Mouse (Mus musculus): ENCODE measurements around the gene Cog4. TPM values are rescaled to one million over a fixed set of nuclear protein-coding genes. Genes with fewer than 3 reads are reported as not detected.
A peak's percentile ranks its signal among the peaks of the same experiment; 100 is the strongest.

Gene Cog4
- total and polyA plus RNA-seq, 2 experiments from 2014 or later, result 50.9 to 51.0 TPM

GRCm38 (mm10) chr8:110821960-110822359 lies 24.4 kb upstream of the Cog4 start:
- Histone ChIP-seq H3K9me3 (ENCODE audit: low read length) (no peaks in the 10 kb centered on the region), H3K27me3 (ENCODE audit: insufficient read depth, low read length) (no peaks in the 10 kb centered on the region), H3K4me3 (ENCODE audit: low read depth, low read length) (no peak overlapping the region), H3K4me1 (ENCODE audit: insufficient read depth, low read length) (no peaks in the 10 kb centered on the region), H3K27ac (ENCODE audit: low read depth, low read length) (no peak overlapping the region), H3K9ac (replicated peaks; ENCODE audit: low read length, poor library complexity, severe bottlenecking) (no peak overlapping the region), H3K4me2 (ENCODE audit: low read depth, low read length, poor library complexity, severe bottlenecking) (no peak overlapping the region), H3K36me3 (ENCODE audit: insufficient read depth, low read length) (peaks cover 73% of the 10 kb centered on the region)
- ATAC-seq (ENCODE audit: low FRiP score) (no peak), DNase-seq (ENCODE audit: low spot score) (no peak)
- 88% methylated on average over 3 of the region's 3 CpGs for WGBS
- no peak for TF ChIP-seq CTCF (IDR thresholded peaks at IDR 0.05)

- peaks cover 67% of the 10 kb centered on the region for H3K36me3 ChIP-seq (ENCODE audit: insufficient read depth, low read length)
- no peaks in the 10 kb centered on the region for H3K27me3 ChIP-seq (ENCODE audit: insufficient read depth, low read length)
- H3K4me2 ChIP-seq (ENCODE audit: low read depth, low read length, poor library complexity, severe bottlenecking), result no peak overlapping the region
- no peak overlapping the region for H3K27ac ChIP-seq (ENCODE audit: low read depth, low read length)
- ATAC-seq (ENCODE audit: low FRiP score), result no peak
- WGBS, result 94% methylated on average over 1 of the region's 1 CpGs
- no peak overlapping the region for H3K4me3 ChIP-seq (ENCODE audit: low read depth, low read length)
- no peaks in the 10 kb centered on the region for H3K4me1 ChIP-seq (ENCODE audit: insufficient read depth, low read length)
- no peak overlapping the region for H3K9ac ChIP-seq (replicated peaks; ENCODE audit: low read length, poor library complexity, severe bottlenecking)
- no peaks in the 10 kb centered on the region for H3K9me3 ChIP-seq (ENCODE audit: low read length)
- DNase-seq (ENCODE audit: low spot score), result no peak
- TF ChIP-seq CTCF (IDR thresholded peaks at IDR 0.05), result no peak
Observed at GRCm38 (mm10) chr8:110824861-110825260, 21.5 kb upstream of the Cog4 start.

GRCm38 (mm10) chr8:110828511-110828910 lies 17.9 kb upstream of the Cog4 start:
- Histone ChIP-seq H3K36me3 (ENCODE audit: insufficient read depth, low read length) (peaks cover 62% of the 10 kb centered on the region), H3K9ac (replicated peaks; ENCODE audit: low read length, poor library complexity, severe bottlenecking) (no peak overlapping the region), H3K27me3 (ENCODE audit: insufficient read depth, low read length) (no peaks in the 10 kb centered on the region), H3K4me1 (ENCODE audit: insufficient read depth, low read length) (no peaks in the 10 kb centered on the region), H3K27ac (ENCODE audit: low read depth, low read length) (no peak overlapping the region), H3K9me3 (ENCODE audit: low read length) (no peaks in the 10 kb centered on the region), H3K4me2 (ENCODE audit: low read depth, low read length, poor library complexity, severe bottlenecking) (no peak overlapping the region), H3K4me3 (ENCODE audit: low read depth, low read length) (no peak overlapping the region)
- ATAC-seq (ENCODE audit: low FRiP score), result no peak
- DNase-seq (ENCODE audit: low spot score), result no peak
- no peak for TF ChIP-seq CTCF (IDR thresholded peaks at IDR 0.05)
- WGBS, result 84% methylated on average over 3 of the region's 3 CpGs

- H3K27ac ChIP-seq (ENCODE audit: low read depth, low read length), result no peak overlapping the region
- H3K9ac ChIP-seq (replicated peaks; ENCODE audit: low read length, poor library complexity, severe bottlenecking), result no peak overlapping the region
- H3K4me3 ChIP-seq (ENCODE audit: low read depth, low read length), result no peak overlapping the region
- H3K9me3 ChIP-seq (ENCODE audit: low read length), result no peaks in the 10 kb centered on the region
- TF ChIP-seq CTCF (IDR thresholded peaks at IDR 0.05), result no peak
- no peaks in the 10 kb centered on the region for H3K4me1 ChIP-seq (ENCODE audit: insufficient read depth, low read length)
- DNase-seq (ENCODE audit: low spot score) (no peak), ATAC-seq (ENCODE audit: low FRiP score) (no peak)
- H3K4me2 ChIP-seq (ENCODE audit: low read depth, low read length, poor library complexity, severe bottlenecking), result no peak overlapping the region
- WGBS, result 91% methylated on average over 3 of the region's 3 CpGs
- peaks cover 59% of the 10 kb centered on the region for H3K36me3 ChIP-seq (ENCODE audit: insufficient read depth, low read length)
- no peaks in the 10 kb centered on the region for H3K27me3 ChIP-seq (ENCODE audit: insufficient read depth, low read length)
Observed at GRCm38 (mm10) chr8:110831956-110832355, 14.4 kb upstream of the Cog4 start.

- Histone ChIP-seq H3K27me3 (ENCODE audit: insufficient read depth, low read length) (no peaks in the 10 kb centered on the region), H3K4me3 (ENCODE audit: low read depth, low read length) (no peak overlapping the region), H3K9me3 (ENCODE audit: low read length) (no peaks in the 10 kb centered on the region), H3K4me1 (ENCODE audit: insufficient read depth, low read length) (0 out of 2 replicates have a peak, but pooled peaks cover 4% of the 10 kb centered on the region), H3K9ac (replicated peaks; ENCODE audit: low read length, poor library complexity, severe bottlenecking) (no peak overlapping the region), H3K4me2 (ENCODE audit: low read depth, low read length, poor library complexity, severe bottlenecking) (no peak overlapping the region), H3K36me3 (ENCODE audit: insufficient read depth, low read length) (peaks cover 46% of the 10 kb centered on the region), H3K27ac (ENCODE audit: low read depth, low read length) (no peak overlapping the region)
- 91% methylated on average over 3 of the region's 3 CpGs for WGBS
- DNase-seq (ENCODE audit: low spot score) (peak; percentile 16), ATAC-seq (ENCODE audit: low FRiP score) (no peak)
- peak; percentile 30; the same call in 1 of the 2 replicates for TF ChIP-seq CTCF (IDR thresholded peaks at IDR 0.05)
Observed at GRCm38 (mm10) chr8:110842012-110842574, 4.3 kb upstream of the Cog4 start.

- H3K27ac ChIP-seq (ENCODE audit: low read depth, low read length), result no peak overlapping the region
- H3K9ac ChIP-seq (replicated peaks; ENCODE audit: low read length, poor library complexity, severe bottlenecking), result no peak overlapping the region
- peaks cover 4% of the 10 kb centered on the region; the same call in 1 of the 2 replicates for H3K4me1 ChIP-seq (ENCODE audit: insufficient read depth, low read length)
- WGBS, result 88% methylated on average over 5 of the region's 5 CpGs
- peaks cover 36% of the 10 kb centered on the region for H3K36me3 ChIP-seq (ENCODE audit: insufficient read depth, low read length)
- H3K4me2 ChIP-seq (ENCODE audit: low read depth, low read length, poor library complexity, severe bottlenecking), result no peak overlapping the region
- no peak overlapping the region for H3K4me3 ChIP-seq (ENCODE audit: low read depth, low read length)
- ATAC-seq (ENCODE audit: low FRiP score) (no peak), DNase-seq (ENCODE audit: low spot score) (no peak)
- no peak for TF ChIP-seq CTCF (IDR thresholded peaks at IDR 0.05)
- H3K27me3 ChIP-seq (ENCODE audit: insufficient read depth, low read length), result no peaks in the 10 kb centered on the region
- no peaks in the 10 kb centered on the region for H3K9me3 ChIP-seq (ENCODE audit: low read length)
Observed at GRCm38 (mm10) chr8:110843207-110843606, 3.2 kb upstream of the Cog4 start.
